Mouse (Mus musculus) ES-Bruce4 (cell line): ENCODE data around the gene Zfp442.
"Not testable (repeated sequence)": the region's sequence is repeated elsewhere in the genome, so short reads cannot be mapped to it uniquely, and the experiment has no call there.

Experiments
- CTCF ChIP-seq: IDR thresholded peaks from one replicate; pipeline ENCODE4 v1.8.1; 2011; ENCODE audit warnings: low read depth, low read length
- POLR2A ChIP-seq: IDR thresholded peaks from one replicate; pipeline ENCODE4 v1.8.1; 2011; ENCODE audit warnings: low read length; ENCODE audit not compliant: insufficient read depth

- TF ChIP-seq CTCF, POLR2A: not testable (repeated sequence)
Observed at GRCm38 (mm10) chr2:150500124-150500973, 49.1 kb upstream of the Zfp442 start.
